Mouse (Mus musculus) heart, embryonic 16.5 days (tissue): Measurements from ENCODE around the gene Efr3b. TPM values are rescaled to one million over a fixed set of nuclear protein-coding genes. Genes with fewer than 3 reads are reported as not detected.

ENCODE experiments used
- ATAC-seq: fragments of 200-750 bp; cut with Nextera tagmentation; replicated peaks from 2 replicates; pipeline ENCODE4 v1.8.0; 2017; ENCODE audit warnings: moderate number of reproducible peaks; ENCODE audit not compliant: insufficient read depth, low FRiP score; ENCODE audit errors: extremely low read depth
- H3K27ac ChIP-seq: fragments of 300-500 bp; sonication (generic); 2 replicates; pipeline ENCODE4 v1.5.1; 2014; ENCODE audit warnings: mild to moderate bottlenecking, low read length, control low read depth, moderate library complexity
- H3K27me3 ChIP-seq: fragments of 300-500 bp; sonication (generic); 2 replicates; pipeline ENCODE4 v1.6.1; 2014; ENCODE audit warnings: low read length, mixed read lengths; ENCODE audit not compliant: control insufficient read depth, insufficient read depth
- H3K36me3 ChIP-seq: fragments of 300-500 bp; sonication (generic); 2 replicates; pipeline ENCODE4 v1.6.1; 2014; ENCODE audit not compliant: control insufficient read depth, insufficient read depth
- H3K4me1 ChIP-seq: fragments of 300-500 bp; sonication (generic); 2 replicates; pipeline ENCODE4 v1.6.1; 2014; ENCODE audit warnings: low read length, mixed read lengths; ENCODE audit not compliant: control insufficient read depth, insufficient read depth
- H3K4me2 ChIP-seq: fragments of 300-500 bp; sonication (generic); 2 replicates; pipeline ENCODE4 v1.6.1; 2014; ENCODE audit warnings: low read depth, mild to moderate bottlenecking, control low read depth, low read length
- H3K4me3 ChIP-seq: fragments of 300-500 bp; sonication (generic); 2 replicates; pipeline ENCODE4 v1.5.1; 2014; ENCODE audit warnings: mild to moderate bottlenecking, control low read depth, low read length
- H3K9ac ChIP-seq: fragments of 300-500 bp; sonication (generic); 2 replicates; pipeline ENCODE4 v1.6.1; 2014; ENCODE audit warnings: low read length, control low read depth
- H3K9me3 ChIP-seq: fragments of 300-500 bp; sonication (generic); replicated peaks from 2 replicates; pipeline ENCODE4 v1.6.1; 2016; ENCODE audit warnings: low read length; ENCODE audit not compliant: control insufficient read depth
- WGBS: fragments of 180-500 bp; shearing (Covaris S2); extraction: QIAGEN DNeasy Blood & Tissue Kit; methylation state at CpG from one replicate; pipeline ENCODE4 v1.1.7; 2014; 5-methylcytosine and 5-hydroxymethylcytosine counted together
- polyA plus RNA-seq: library from polyadenylated mRNA; unstranded; fragments of >200 nt; fragmentation: Nextera tagmentation; extraction: Ambion mirVana; gene quantifications from 2 replicates; pipeline ENCODE4 v1.2.1, GENCODE M21; 2015

The Efr3b gene
- polyA plus RNA-seq, 1 experiment from 2014 or later = 4.6 TPM

GRCm38 (mm10) chr12:4007766-4008165, 30.9 kb downstream of the Efr3b start:
- Histone ChIP-seq H3K9me3 (no peaks in the 10 kb centered on the region), H3K27ac (no peak overlapping the region; the same call in 1 of the 2 replicates), H3K9ac (no peak overlapping the region), H3K4me3 (no peak overlapping the region), H3K36me3 (no peaks in the 10 kb centered on the region), H3K27me3 (no peaks in the 10 kb centered on the region), H3K4me2 (no peak overlapping the region), H3K4me1 (peaks cover 28% of the 10 kb centered on the region)
- 52% methylated on average over 4 of the region's 4 CpGs for WGBS
- ATAC-seq = peak; percentile 33; the same call in 1 of the 2 replicates

- ATAC-seq = no peak
Observed at GRCm38 (mm10) chr12:4007181-4007580, 31.5 kb downstream of the Efr3b start.

GRCm38 (mm10) chr12:4006079-4006478, 32.6 kb downstream of the Efr3b start:
- no peaks in the 10 kb centered on the region for H3K27me3 ChIP-seq
- no peak overlapping the region for H3K4me2 ChIP-seq
- 0 out of 2 replicates have a peak, but pooled peaks have one; percentile 14 for ATAC-seq
- H3K4me1 ChIP-seq = peaks cover 28% of the 10 kb centered on the region
- H3K27ac ChIP-seq = no peak overlapping the region
- no peaks in the 10 kb centered on the region for H3K9me3 ChIP-seq
- H3K36me3 ChIP-seq = no peaks in the 10 kb centered on the region
- peak overlapping the region; percentile 29; the same call in 1 of the 2 replicates for H3K9ac ChIP-seq
- WGBS = 69% methylated on average over 7 of the region's 7 CpGs
- no peak overlapping the region for H3K4me3 ChIP-seq

More at GRCm38 (mm10) chr12:4007181-4007580, 31.5 kb downstream of the Efr3b start:
- WGBS = 51% methylated on average over 4 of the region's 4 CpGs
- no peak overlapping the region for H3K4me2 ChIP-seq
- no peak overlapping the region for H3K4me3 ChIP-seq
- no peaks in the 10 kb centered on the region for H3K36me3 ChIP-seq
- H3K9ac ChIP-seq = no peak overlapping the region
- peak overlapping the region; percentile 63 for H3K27ac ChIP-seq
- no peaks in the 10 kb centered on the region for H3K27me3 ChIP-seq
- no peaks in the 10 kb centered on the region for H3K9me3 ChIP-seq
- H3K4me1 ChIP-seq = peaks cover 28% of the 10 kb centered on the region

- Histone ChIP-seq H3K4me2 (no peak overlapping the region), H3K9me3 (no peaks in the 10 kb centered on the region), H3K4me3 (no peak overlapping the region), H3K4me1 (peaks cover 25% of the 10 kb centered on the region), H3K27me3 (no peaks in the 10 kb centered on the region), H3K27ac (no peak overlapping the region), H3K36me3 (no peaks in the 10 kb centered on the region), H3K9ac (no peak overlapping the region)
- no peak for ATAC-seq
- WGBS = 47% methylated on average over 6 of the region's 6 CpGs
Observed at GRCm38 (mm10) chr12:4004648-4005047, 34.1 kb downstream of the Efr3b start.

- Histone ChIP-seq H3K4me2 (no peak overlapping the region), H3K36me3 (0 out of 2 replicates have a peak, but pooled peaks cover 5% of the 10 kb centered on the region), H3K27me3 (no peaks in the 10 kb centered on the region), H3K27ac (no peak overlapping the region), H3K4me1 (no peaks in the 10 kb centered on the region), H3K4me3 (no peak overlapping the region), H3K9me3 (no peaks in the 10 kb centered on the region), H3K9ac (no peak overlapping the region)
- no peak for ATAC-seq
- WGBS = 82% methylated on average over 5 of the region's 5 CpGs
Observed at GRCm38 (mm10) chr12:4000406-4000805, 38.3 kb downstream of the Efr3b start.

GRCm38 (mm10) chr12:3996749-3997148, 42.0 kb downstream of the Efr3b start:
- Histone ChIP-seq H3K4me2 (no peak overlapping the region), H3K9me3 (no peaks in the 10 kb centered on the region), H3K4me3 (no peak overlapping the region), H3K4me1 (no peaks in the 10 kb centered on the region), H3K27ac (no peak overlapping the region), H3K9ac (no peak overlapping the region), H3K36me3 (0 out of 2 replicates have a peak, but pooled peaks cover 5% of the 10 kb centered on the region), H3K27me3 (no peaks in the 10 kb centered on the region)
- ATAC-seq = no peak
- 82% methylated on average over 9 of the region's 9 CpGs for WGBS

- H3K4me1 ChIP-seq = 0 out of 2 replicates have a peak, but pooled peaks cover 2% of the 10 kb centered on the region
- H3K9me3 ChIP-seq = no peaks in the 10 kb centered on the region
- H3K36me3 ChIP-seq = no peaks in the 10 kb centered on the region
- no peak overlapping the region for H3K27ac ChIP-seq
- no peaks in the 10 kb centered on the region for H3K27me3 ChIP-seq
- 82% methylated on average over 3 of the region's 3 CpGs for WGBS
- no peak overlapping the region for H3K9ac ChIP-seq
- no peak overlapping the region for H3K4me3 ChIP-seq
- no peak overlapping the region for H3K4me2 ChIP-seq
- no peak for ATAC-seq
Observed at GRCm38 (mm10) chr12:3991047-3991446, 47.7 kb downstream of the Efr3b start.

- no peaks in the 10 kb centered on the region for H3K9me3 ChIP-seq
- no peaks in the 10 kb centered on the region for H3K27me3 ChIP-seq
- WGBS = 42% methylated on average over 2 of the region's 2 CpGs
- no peaks in the 10 kb centered on the region for H3K36me3 ChIP-seq
- H3K4me3 ChIP-seq = no peak overlapping the region
- H3K27ac ChIP-seq = no peak overlapping the region
- H3K4me1 ChIP-seq = 0 out of 2 replicates have a peak, but pooled peaks cover 2% of the 10 kb centered on the region
- H3K4me2 ChIP-seq = no peak overlapping the region
- no peak overlapping the region for H3K9ac ChIP-seq
- ATAC-seq = no peak
Observed at GRCm38 (mm10) chr12:3989943-3990342, 48.8 kb downstream of the Efr3b start.

GRCm38 (mm10) chr12:3984446-3984845, 54.3 kb downstream of the Efr3b start:
- Histone ChIP-seq H3K9me3 (no peaks in the 10 kb centered on the region), H3K27ac (no peak overlapping the region), H3K4me1 (peaks cover 15% of the 10 kb centered on the region), H3K36me3 (no peaks in the 10 kb centered on the region), H3K27me3 (0 out of 2 replicates have a peak, but pooled peaks cover 2% of the 10 kb centered on the region), H3K4me2 (no peak overlapping the region), H3K4me3 (no peak overlapping the region), H3K9ac (no peak overlapping the region)
- ATAC-seq = no peak
- 68% methylated on average over 9 of the region's 9 CpGs for WGBS
